Mouse (Mus musculus): ENCODE measurements around the gene Gli1. TPM values are rescaled to one million over a fixed set of nuclear protein-coding genes. Genes with fewer than 3 reads are reported as not detected.
A peak's percentile ranks its signal among the peaks of the same experiment; 100 is the strongest.

Gene Gli1
- polyA plus RNA-seq, 1 experiment from 2014 or later, result 7.5 TPM

DNA sequence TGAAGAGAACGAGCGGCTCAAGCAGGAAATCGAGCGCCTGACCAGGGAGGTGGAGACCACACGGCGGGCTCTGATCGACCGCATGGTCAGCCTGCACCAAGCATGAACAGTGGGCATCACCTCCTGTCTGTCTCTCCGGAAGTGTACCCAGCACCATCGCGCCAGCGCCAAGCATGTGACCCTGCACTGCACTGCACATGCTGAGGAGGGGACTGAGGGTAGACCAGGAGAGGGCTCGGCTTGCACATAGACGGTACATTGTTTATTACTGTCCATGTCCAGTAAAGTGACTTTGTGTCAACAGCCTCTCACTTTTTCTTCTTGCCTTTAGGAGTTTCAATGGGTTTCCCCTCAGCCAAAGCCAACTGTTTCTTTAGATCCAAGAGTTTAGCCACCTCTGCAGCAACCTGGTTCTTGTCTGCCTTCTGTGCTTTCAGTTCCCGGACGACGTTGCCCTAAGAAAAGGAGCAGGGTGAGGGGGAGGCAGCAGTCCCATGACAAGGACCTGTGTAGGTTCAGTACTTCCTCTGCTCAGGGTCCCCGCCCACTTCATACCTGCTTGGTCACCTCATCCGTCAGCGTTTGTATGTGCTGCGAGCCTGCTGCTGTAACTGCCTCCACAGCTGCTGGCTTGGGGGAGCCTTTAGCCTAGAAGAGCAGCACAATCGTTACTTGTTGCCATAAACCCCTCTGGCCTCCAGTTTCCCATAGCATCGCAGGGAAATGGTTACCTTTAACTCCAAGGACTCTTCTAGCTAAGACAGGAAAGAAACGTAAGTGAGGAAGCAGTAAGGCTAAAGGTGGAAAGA, 45.6 kb downstream of the Gli1 start:
- H3K4me1 ChIP-seq (ENCODE audit: insufficient read depth, low read length), result peaks cover 16% of the 10 kb centered on the region
- H3K36me3 ChIP-seq (ENCODE audit: insufficient read depth, low read length), result peaks cover 61% of the 10 kb centered on the region
- no peak overlapping the region for H3K27ac ChIP-seq (ENCODE audit: low read length)
- 87% methylated on average over 24 of the region's 24 CpGs for WGBS
- H3K27me3 ChIP-seq (ENCODE audit: insufficient read depth, low read length), result no peaks in the 10 kb centered on the region
- no peaks in the 10 kb centered on the region for H3K9me3 ChIP-seq (ENCODE audit: low read length)
- H3K9ac ChIP-seq (replicated peaks; ENCODE audit: low read length), result no peak overlapping the region
- H3K4me3 ChIP-seq (ENCODE audit: low read length), result no peak overlapping the region
- no peak overlapping the region for H3K4me2 ChIP-seq (replicated peaks; ENCODE audit: low read depth, low read length)
- ATAC-seq (ENCODE audit: low FRiP score, low TSS enrichment), result no peak

DNA sequence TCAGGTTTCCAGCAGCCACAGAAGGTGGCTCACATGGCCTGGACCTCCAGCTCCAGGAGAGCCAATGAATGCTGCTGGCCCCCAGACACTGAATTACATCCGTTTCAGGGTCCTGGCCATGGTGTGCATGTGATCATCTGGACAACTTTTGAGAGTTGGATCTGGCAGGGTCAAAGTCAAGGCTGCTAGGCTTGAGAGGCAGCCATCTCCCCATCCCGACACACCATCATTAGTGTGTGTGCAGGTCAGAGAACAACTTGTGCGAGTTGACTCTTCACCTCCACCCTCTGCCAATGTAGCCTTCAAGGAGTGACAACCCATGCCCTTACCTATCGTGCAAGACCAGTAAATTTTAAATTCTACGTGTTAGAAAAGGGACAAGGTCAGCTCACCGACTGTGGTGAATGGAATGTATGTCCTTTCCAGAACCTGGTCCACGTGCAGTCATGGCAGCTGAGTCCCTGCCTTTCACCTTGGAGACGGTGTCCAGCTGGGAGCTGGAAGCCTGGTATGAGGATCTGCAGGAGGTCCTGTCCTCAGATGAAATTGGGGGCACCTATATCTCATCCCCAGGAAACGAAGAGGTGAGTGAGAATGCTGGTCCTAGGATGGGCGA, 46.8 kb downstream of the Gli1 start:
- no peaks in the 10 kb centered on the region for H3K27me3 ChIP-seq (ENCODE audit: insufficient read depth, low read length)
- H3K36me3 ChIP-seq (ENCODE audit: insufficient read depth, low read length), result peaks cover 55% of the 10 kb centered on the region
- no peak for ATAC-seq (ENCODE audit: low FRiP score, low TSS enrichment)
- H3K9ac ChIP-seq (replicated peaks; ENCODE audit: low read length), result no peak overlapping the region
- H3K4me2 ChIP-seq (replicated peaks; ENCODE audit: low read depth, low read length), result no peak overlapping the region
- no peak overlapping the region for H3K4me3 ChIP-seq (ENCODE audit: low read length)
- H3K4me1 ChIP-seq (ENCODE audit: insufficient read depth, low read length), result peaks cover 16% of the 10 kb centered on the region
- H3K27ac ChIP-seq (ENCODE audit: low read length), result no peak overlapping the region
- whole genome bisulfite sequencing, result 86% methylated on average over 10 of the region's 10 CpGs
- no peaks in the 10 kb centered on the region for H3K9me3 ChIP-seq (ENCODE audit: low read length)

DNA sequence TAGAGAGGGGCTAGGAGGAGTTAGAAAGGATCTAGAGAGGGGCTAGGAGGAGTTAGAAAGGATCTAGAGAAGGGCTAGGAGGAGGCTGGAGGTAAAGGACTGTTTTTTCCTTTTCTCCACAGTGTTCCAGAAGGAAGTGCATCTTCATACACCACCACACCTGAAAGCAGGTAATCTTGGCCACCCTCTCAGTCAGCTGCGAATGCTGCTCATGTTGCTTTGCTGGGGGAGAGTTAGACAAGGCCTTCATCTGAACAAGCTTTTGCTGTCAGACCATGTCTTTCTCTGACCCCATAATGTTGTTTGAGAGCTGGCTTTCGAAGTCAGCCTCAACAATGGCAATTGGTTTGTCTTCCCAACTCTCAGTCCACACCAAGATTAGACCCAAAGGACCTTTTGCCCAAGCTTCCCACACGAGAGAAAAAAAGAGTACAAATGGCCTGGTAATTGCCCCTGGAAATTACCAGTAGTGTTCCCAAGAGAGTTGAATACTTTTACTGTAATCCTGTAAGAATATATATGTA, 48.1 kb downstream of the Gli1 start:
- peaks cover 26% of the 10 kb centered on the region for H3K4me1 ChIP-seq (ENCODE audit: insufficient read depth, low read length)
- H3K9me3 ChIP-seq (ENCODE audit: low read length), result no peaks in the 10 kb centered on the region
- H3K9ac ChIP-seq (replicated peaks; ENCODE audit: low read length), result no peak overlapping the region
- H3K4me3 ChIP-seq (ENCODE audit: low read length), result no peak overlapping the region
- no peak overlapping the region for H3K4me2 ChIP-seq (replicated peaks; ENCODE audit: low read depth, low read length)
- H3K27ac ChIP-seq (ENCODE audit: low read length), result no peak overlapping the region
- no peak for ATAC-seq (ENCODE audit: low FRiP score, low TSS enrichment)
- H3K27me3 ChIP-seq (ENCODE audit: insufficient read depth, low read length), result no peaks in the 10 kb centered on the region
- 82% methylated on average over 3 of the region's 3 CpGs for WGBS
- peaks cover 42% of the 10 kb centered on the region for H3K36me3 ChIP-seq (ENCODE audit: insufficient read depth, low read length)

DNA sequence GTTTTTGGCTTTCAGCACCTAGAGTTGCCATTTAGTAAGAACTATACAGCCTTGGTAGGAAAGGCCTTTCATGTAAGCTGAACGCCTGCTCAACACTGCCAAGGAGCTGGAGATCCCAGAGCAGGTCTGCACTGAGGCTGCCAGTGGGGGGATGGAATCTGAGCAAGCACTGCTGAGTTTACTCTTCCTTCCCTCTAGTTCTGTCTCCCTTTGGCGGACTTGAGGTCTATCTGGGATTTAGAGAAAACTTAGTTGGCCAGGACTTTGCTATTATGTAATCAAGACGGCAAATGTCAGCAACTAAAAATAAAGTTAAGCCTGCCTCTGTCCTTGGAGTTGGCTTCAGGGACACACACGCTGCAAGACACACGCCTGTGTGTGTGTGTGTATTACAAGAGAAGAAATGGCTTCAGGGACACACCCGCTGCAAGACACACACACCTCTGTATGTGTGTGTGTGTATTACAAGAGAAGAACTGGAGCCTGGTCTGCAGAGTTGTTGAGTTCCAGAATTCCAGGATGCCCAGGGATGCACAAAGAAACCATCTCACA, 48.7 kb downstream of the Gli1 start:
- peaks cover 26% of the 10 kb centered on the region for H3K4me1 ChIP-seq (ENCODE audit: insufficient read depth, low read length)
- 86% methylated on average over 6 of the region's 6 CpGs for WGBS
- no peak overlapping the region for H3K27ac ChIP-seq (ENCODE audit: low read length)
- H3K9ac ChIP-seq (replicated peaks; ENCODE audit: low read length), result no peak overlapping the region
- no peak overlapping the region for H3K4me2 ChIP-seq (replicated peaks; ENCODE audit: low read depth, low read length)
- no peaks in the 10 kb centered on the region for H3K9me3 ChIP-seq (ENCODE audit: low read length)
- ATAC-seq (ENCODE audit: low FRiP score, low TSS enrichment), result no peak
- no peaks in the 10 kb centered on the region for H3K27me3 ChIP-seq (ENCODE audit: insufficient read depth, low read length)
- H3K4me3 ChIP-seq (ENCODE audit: low read length), result no peak overlapping the region
- peaks cover 40% of the 10 kb centered on the region for H3K36me3 ChIP-seq (ENCODE audit: insufficient read depth, low read length)

DNA sequence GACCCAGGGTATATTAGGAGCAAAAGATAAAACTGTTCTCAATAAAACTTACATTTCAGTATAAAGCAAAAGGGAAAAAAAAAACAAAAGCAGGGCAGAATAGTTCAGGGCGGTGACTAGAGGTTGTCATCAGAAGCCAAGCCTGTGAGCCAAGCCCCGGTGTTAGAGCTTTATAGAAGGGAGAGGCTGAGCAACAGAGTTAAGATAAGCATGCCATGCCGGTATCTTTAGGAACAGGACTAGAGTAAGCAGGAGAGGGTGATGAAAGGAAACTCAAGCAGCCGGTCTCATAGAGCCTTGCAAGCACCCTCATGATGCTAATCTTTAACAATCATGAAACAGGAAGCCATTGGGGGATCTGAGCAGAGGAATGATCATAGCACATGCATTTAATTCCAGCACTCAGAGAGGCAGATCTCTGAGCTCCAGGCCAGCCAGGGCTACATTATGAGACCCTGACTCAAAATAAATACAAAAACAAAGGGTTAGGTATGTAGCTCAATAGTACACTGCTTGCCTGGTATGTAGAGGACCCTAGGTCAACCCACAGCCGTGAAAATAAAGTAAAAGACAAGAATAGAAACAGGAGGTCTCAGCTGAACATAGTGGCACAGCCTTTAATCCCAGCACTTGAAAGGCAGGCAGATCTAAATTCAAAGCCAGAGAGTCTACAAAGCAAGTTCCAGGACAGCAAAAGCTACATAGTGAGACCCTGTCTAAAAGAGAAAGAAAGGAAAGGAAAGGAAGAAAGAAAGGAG, 49.7 kb downstream of the Gli1 start:
- Histone ChIP-seq H3K27me3 (ENCODE audit: insufficient read depth, low read length) (no peaks in the 10 kb centered on the region), H3K4me3 (ENCODE audit: low read length) (peak overlapping the region; percentile 59), H3K4me1 (ENCODE audit: insufficient read depth, low read length) (peaks cover 35% of the 10 kb centered on the region), H3K4me2 (replicated peaks; ENCODE audit: low read depth, low read length) (peak overlapping the region; percentile 97), H3K9me3 (ENCODE audit: low read length) (no peaks in the 10 kb centered on the region), H3K27ac (ENCODE audit: low read length) (no peak overlapping the region), H3K9ac (replicated peaks; ENCODE audit: low read length) (peak overlapping the region; percentile 81), H3K36me3 (ENCODE audit: insufficient read depth, low read length) (peaks cover 30% of the 10 kb centered on the region)
- 44% methylated on average over 5 of the region's 5 CpGs for WGBS
- no peak for ATAC-seq (ENCODE audit: low FRiP score, low TSS enrichment)

DNA sequence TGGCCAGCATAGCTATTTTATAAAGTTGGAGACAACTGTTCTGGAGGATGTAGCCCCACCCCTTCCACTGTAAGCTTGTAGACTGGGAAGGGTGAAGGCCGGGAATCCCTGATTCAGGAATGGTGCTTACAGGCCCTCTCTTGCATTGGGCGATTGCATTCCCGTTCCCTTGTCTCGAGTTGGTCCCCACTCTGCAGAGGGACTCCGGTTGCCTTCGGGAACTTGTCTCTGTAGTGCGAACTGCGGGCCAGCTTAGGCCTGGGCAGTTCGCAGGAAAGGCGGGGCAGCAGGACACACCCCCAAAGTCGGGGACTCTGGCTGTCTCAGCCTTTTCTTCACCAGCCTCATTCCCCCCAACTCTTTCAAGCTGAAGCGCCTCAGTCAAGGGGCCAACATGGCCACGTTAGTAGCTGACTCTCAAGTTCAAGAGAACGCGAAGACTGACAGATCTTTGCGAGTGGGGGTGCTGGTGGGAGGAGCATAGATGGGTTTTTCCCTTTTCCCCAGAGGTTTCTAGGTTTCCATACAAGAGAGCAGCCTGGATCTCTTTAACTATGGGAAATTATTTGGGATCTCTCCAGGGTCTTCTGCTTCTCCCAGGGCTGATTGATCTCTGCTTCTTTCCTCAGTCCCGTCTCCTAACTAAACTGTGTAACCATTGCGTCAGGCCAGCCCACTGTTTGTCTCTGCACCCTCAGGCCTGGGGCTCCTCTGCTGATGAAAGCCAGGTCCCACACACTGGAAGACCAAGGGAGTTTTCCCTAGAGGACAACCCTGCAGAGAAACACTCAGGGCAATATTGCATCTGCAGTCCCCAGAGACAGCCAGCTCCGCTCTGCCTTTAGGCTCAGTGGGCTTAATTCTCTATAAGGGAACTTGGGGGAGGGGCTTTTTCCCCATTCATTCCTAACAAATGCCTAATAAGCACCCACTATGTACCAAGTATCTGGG, 50.6 kb downstream of the Gli1 start:
- Histone ChIP-seq H3K4me1 (ENCODE audit: insufficient read depth, low read length) (peaks cover 44% of the 10 kb centered on the region), H3K4me2 (replicated peaks; ENCODE audit: low read depth, low read length) (peak overlapping the region; percentile 97)

DNA sequence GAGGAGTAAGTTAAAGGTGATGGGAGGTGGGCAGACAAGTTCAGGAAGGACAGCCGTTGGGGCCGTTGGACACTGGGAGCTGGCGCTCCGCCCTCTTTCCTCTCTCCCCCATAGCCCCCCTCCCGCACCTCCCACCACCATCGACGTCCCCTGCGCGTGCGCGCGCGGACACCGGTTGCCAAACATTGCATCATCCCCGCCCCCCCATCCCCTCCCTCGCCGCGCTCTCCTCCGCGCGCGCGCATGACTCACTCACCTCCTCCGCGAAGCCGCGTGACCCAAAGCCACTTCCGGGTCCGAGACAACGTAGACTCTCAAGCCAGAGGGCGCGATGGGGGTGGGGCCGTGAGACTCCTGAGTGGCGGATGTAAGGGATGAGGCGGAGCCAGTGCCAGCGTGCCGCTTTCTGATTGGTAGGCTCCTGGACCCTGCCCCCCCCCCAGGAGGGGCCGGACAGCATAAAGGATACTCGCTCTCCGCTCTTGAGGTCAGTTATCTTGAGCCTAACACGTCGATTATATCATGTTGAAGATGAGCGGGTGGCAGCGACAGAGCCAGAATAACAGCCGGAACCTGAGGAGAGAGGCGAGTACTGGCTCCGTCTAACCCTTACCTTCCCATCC, 51.4 kb downstream of the Gli1 start:
- peak; percentile 92 for ATAC-seq (ENCODE audit: low FRiP score, low TSS enrichment)
- peak overlapping the region; percentile 59 for H3K4me3 ChIP-seq (ENCODE audit: low read length)
- H3K4me2 ChIP-seq (replicated peaks; ENCODE audit: low read depth, low read length), result peak overlapping the region; percentile 97
- peaks cover 34% of the 10 kb centered on the region for H3K36me3 ChIP-seq (ENCODE audit: insufficient read depth, low read length)
- WGBS, result under 1% methylated on average over 47 of the region's 47 CpGs
- no peaks in the 10 kb centered on the region for H3K27me3 ChIP-seq (ENCODE audit: insufficient read depth, low read length)
- peak overlapping the region; percentile 99 for H3K27ac ChIP-seq (ENCODE audit: low read length)
- H3K4me1 ChIP-seq (ENCODE audit: insufficient read depth, low read length), result peaks cover 52% of the 10 kb centered on the region
- H3K9me3 ChIP-seq (ENCODE audit: low read length), result no peaks in the 10 kb centered on the region
- peak overlapping the region; percentile 81 for H3K9ac ChIP-seq (replicated peaks; ENCODE audit: low read length)

More for the DNA sequence above, 50.6 kb downstream of the Gli1 start:
- H3K9me3 ChIP-seq (ENCODE audit: low read length), result no peaks in the 10 kb centered on the region
- H3K4me3 ChIP-seq (ENCODE audit: low read length), result peak overlapping the region; percentile 59
- H3K27me3 ChIP-seq (ENCODE audit: insufficient read depth, low read length), result no peaks in the 10 kb centered on the region
- 4% methylated on average over 19 of the region's 19 CpGs for WGBS
- peak; percentile 43 for ATAC-seq (ENCODE audit: low FRiP score, low TSS enrichment)
- H3K27ac ChIP-seq (ENCODE audit: low read length), result peak overlapping the region; percentile 95
- peak overlapping the region; percentile 81 for H3K9ac ChIP-seq (replicated peaks; ENCODE audit: low read length)
- peaks cover 31% of the 10 kb centered on the region for H3K36me3 ChIP-seq (ENCODE audit: insufficient read depth, low read length)

DNA sequence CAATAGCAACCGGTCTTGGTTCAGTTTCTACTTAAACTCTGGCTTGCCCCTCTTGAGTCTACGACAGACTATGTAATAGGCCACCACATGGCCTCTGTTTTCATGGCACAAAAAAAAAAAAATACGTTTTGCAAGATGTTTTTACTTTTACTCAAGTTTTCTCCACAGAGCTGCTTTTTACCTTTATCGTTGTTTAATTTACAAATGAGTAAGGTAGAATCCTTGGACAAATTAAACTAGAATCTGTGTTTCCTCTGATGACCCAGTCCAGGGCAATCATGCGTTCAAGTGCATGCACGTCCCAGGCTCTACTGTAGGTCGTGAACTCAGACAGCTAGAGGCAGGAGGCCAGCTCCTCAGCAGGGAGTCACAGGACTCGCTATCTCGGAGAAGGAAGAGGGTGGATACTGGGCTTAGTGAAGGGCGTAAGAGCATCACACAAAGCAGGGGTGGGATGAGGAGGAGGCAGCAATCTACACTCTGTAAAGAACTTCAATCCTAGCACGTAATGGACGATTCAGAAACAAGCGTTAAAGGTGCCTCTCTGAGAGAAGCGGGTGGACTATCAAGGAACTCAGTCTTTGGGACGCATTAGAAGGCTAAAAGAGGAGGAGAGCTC, 52.1 kb downstream of the Gli1 start:
- WGBS, result 2% methylated on average over 15 of the region's 15 CpGs
- Histone ChIP-seq H3K27ac (ENCODE audit: low read length) (peak overlapping the region; percentile 99), H3K9me3 (ENCODE audit: low read length) (no peaks in the 10 kb centered on the region), H3K27me3 (ENCODE audit: insufficient read depth, low read length) (no peaks in the 10 kb centered on the region), H3K4me3 (ENCODE audit: low read length) (peak overlapping the region; percentile 59), H3K36me3 (ENCODE audit: insufficient read depth, low read length) (peaks cover 34% of the 10 kb centered on the region), H3K9ac (replicated peaks; ENCODE audit: low read length) (peak overlapping the region; percentile 72), H3K4me1 (ENCODE audit: insufficient read depth, low read length) (peaks cover 52% of the 10 kb centered on the region), H3K4me2 (replicated peaks; ENCODE audit: low read depth, low read length) (peak overlapping the region; percentile 97)
- ATAC-seq (ENCODE audit: low FRiP score, low TSS enrichment), result peak; percentile 10; the same call in 1 of the 2 replicates

Measured in kidney, embryonic 16.5 days (tissue).